Mouse (Mus musculus) stomach, embryonic 14.5 days (tissue): Measurements from ENCODE around the gene Ppif. TPM values are rescaled to one million over a fixed set of nuclear protein-coding genes. Genes with fewer than 3 reads are reported as not detected.

ENCODE experiments used
- ATAC-seq: fragments of 200-750 bp; cut with Nextera tagmentation; 2 replicates; pipeline ENCODE4 v1.8.0; 2017; ENCODE audit warnings: low read depth, moderate TSS enrichment; ENCODE audit not compliant: insufficient number of reproducible peaks, insufficient read depth, low FRiP score
- H3K27ac ChIP-seq: fragments of 300-500 bp; sonication (generic); 2 replicates; pipeline ENCODE4 v1.5.1; 2014; ENCODE audit warnings: mild to moderate bottlenecking, low read length, moderate library complexity, mixed read lengths
- H3K27me3 ChIP-seq: fragments of 300-500 bp; sonication (generic); 2 replicates; pipeline ENCODE4 v1.6.1; 2014; ENCODE audit warnings: low read length, control low read depth, mixed read lengths; ENCODE audit not compliant: control insufficient read depth, insufficient read depth
- H3K36me3 ChIP-seq: fragments of 300-500 bp; sonication (generic); 2 replicates; pipeline ENCODE4 v1.6.1; 2014; ENCODE audit warnings: mild to moderate bottlenecking, control low read depth, low read length, moderate library complexity, mixed read lengths; ENCODE audit not compliant: control insufficient read depth, insufficient read depth
- H3K4me1 ChIP-seq: fragments of 300-500 bp; sonication (generic); 2 replicates; pipeline ENCODE4 v1.6.1; 2014; ENCODE audit warnings: low read length, control low read depth, mixed read lengths; ENCODE audit not compliant: control insufficient read depth, insufficient read depth
- H3K4me2 ChIP-seq: fragments of 300-500 bp; sonication (generic); replicated peaks from 2 replicates; pipeline ENCODE4 v1.6.1; 2014; ENCODE audit warnings: low read depth, low read length, control low read depth
- H3K4me3 ChIP-seq: fragments of 300-500 bp; sonication (generic); 2 replicates; pipeline ENCODE4 v1.5.1; 2014; ENCODE audit warnings: low read depth, low read length, control low read depth
- H3K9ac ChIP-seq: fragments of 300-500 bp; sonication (generic); replicated peaks from 2 replicates; pipeline ENCODE4 v1.6.1; 2014; ENCODE audit warnings: low read depth, mild to moderate bottlenecking, control low read depth, low read length, moderate library complexity, mixed read lengths
- H3K9me3 ChIP-seq: fragments of 300-500 bp; sonication (generic); 2 replicates; pipeline ENCODE4 v1.6.1; 2016; ENCODE audit warnings: low read depth, low read length, control low read depth; ENCODE audit not compliant: control insufficient read depth
- WGBS: fragments of 180-500 bp; shearing (Covaris S2); extraction: QIAGEN DNeasy Blood & Tissue Kit; methylation state at CpG from one replicate; pipeline ENCODE4 v1.1.7; 2014; 5-methylcytosine and 5-hydroxymethylcytosine counted together
- polyA plus RNA-seq: library from polyadenylated mRNA; unstranded; fragments of >200 nt; fragmentation: Nextera tagmentation; extraction: Ambion mirVana; gene quantifications from 2 replicates; pipeline ENCODE4 v1.2.1, GENCODE M21; 2014

Gene Ppif
- polyA plus RNA-seq, 1 experiment from 2014 or later, result 48.3 TPM

DNA sequence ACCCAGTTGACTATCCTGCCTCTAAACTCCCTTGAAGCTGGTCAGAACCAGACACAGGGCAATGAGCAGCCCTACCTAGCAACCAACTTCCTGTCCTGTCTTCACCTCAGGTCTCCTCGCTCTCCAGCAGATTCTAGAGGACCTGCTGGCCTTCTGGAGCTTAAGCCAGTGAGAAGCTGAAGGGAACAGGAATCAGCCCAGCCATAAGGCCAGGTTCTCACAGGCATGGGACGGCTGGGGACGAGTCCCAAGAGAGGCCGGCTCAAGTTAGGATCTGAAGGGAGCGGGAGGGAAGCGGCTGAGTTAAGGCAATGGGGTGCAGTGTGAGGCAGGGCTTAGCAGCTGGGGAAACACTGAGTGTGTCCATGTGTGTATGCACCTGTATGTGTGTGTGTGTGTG lies 52.4 kb downstream of the Ppif start:
- Histone ChIP-seq H3K4me2 (no peak overlapping the region), H3K36me3 (peaks cover 8% of the 10 kb centered on the region; the same call in 1 of the 2 replicates), H3K4me3 (no peak overlapping the region), H3K27me3 (no peaks in the 10 kb centered on the region), H3K9ac (no peak overlapping the region), H3K9me3 (no peaks in the 10 kb centered on the region), H3K4me1 (peaks cover 20% of the 10 kb centered on the region; the same call in 1 of the 2 replicates), H3K27ac (no peak overlapping the region)
- no peak for ATAC-seq
- 92% methylated on average over 6 of the region's 6 CpGs for WGBS

DNA sequence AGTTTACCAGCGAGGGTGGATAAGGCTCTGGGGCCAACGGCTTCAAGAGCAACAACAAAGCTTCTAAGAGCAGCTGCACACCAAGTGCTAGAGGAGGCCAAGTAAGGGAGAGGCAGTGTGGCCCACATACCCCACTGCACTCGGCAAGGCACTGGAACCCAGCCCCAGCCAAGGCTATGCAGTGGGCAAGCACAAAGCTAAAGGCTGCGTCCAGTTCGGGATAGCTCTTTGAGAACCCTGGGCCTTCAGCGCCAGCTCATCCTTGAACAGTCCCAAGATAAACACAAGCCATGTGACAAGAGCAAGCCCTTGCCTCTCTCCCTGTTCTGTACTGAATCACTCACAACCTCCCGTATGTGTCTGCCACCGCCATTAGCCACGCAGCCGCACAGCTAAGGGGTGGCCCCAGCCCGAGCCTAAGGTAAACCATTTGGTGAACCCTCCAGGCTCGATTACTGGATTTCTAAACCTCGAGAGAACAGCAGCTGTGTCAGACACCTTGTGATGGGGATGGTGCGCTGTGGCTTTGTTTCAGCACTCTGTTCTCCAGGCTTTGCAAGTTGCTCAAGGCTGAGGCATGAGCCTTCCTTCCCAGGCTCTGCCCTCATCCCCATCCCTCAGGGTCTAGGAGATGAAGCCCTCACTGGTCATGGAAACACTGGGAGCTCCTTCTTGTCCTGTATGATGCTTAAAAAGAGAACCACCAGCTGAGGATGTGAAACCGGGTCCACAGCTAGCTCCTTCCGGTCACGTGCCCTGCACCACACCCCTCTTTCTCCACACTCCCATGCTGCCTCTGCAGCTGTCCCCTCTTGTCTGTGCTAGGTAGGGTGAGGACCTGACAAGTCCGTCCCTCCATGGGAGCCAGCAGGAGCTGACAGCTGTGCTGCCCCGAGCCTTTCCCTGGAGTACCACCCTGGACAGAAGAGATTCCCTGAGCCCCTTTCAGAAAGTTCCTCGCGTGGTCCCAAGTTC lies 53.3 kb downstream of the Ppif start:
- Histone ChIP-seq H3K9ac (no peak overlapping the region), H3K9me3 (no peaks in the 10 kb centered on the region), H3K4me1 (peaks cover 20% of the 10 kb centered on the region; the same call in 1 of the 2 replicates), H3K27ac (no peak overlapping the region), H3K27me3 (no peaks in the 10 kb centered on the region), H3K4me2 (no peak overlapping the region), H3K36me3 (peaks cover 8% of the 10 kb centered on the region; the same call in 1 of the 2 replicates), H3K4me3 (no peak overlapping the region)
- ATAC-seq, result no peak
- 62% methylated on average over 21 of the region's 21 CpGs for WGBS

DNA sequence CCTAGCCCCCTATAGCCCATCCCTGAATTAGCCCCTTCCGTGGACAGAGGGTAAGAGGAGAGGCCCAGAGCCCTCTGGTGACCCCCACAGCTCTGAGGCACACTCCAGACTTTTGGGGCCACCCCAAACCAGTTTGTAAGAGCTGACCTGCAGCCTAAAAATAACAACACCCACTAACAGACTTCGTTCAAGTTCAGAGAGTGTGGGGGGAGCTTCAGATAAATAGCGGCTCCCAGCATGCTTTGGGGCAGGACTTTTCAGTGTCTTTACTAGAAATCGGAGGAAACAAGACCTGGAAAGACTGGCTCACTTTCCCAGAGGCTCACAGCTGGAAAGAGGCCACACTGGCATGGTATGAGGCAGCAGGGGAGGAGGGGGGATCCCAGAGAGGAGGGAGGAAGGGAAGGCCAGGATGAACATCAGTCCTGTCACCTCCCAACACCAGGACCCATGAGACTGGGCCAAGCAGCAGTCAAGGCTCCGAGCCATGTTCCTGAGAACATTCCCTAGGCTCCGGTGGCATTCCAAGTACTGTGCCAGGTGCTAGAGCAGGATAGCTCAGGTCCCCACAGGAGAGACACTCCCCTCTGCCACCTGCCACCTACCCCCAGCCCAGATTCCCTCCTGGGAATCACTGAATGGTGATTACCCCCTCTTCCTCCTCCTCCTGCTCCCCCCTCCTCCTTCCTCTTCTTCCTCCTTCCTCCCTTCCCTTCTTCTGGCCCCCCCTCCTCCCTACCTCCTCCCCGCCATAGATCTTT lies 54.2 kb downstream of the Ppif start:
- 66% methylated on average over 7 of the region's 7 CpGs for WGBS
- no peaks in the 10 kb centered on the region for H3K27me3 ChIP-seq
- H3K4me2 ChIP-seq, result no peak overlapping the region
- ATAC-seq, result no peak
- no peak overlapping the region for H3K4me3 ChIP-seq
- peaks cover 8% of the 10 kb centered on the region; the same call in 1 of the 2 replicates for H3K36me3 ChIP-seq
- no peak overlapping the region for H3K9ac ChIP-seq
- no peak overlapping the region for H3K27ac ChIP-seq
- H3K4me1 ChIP-seq, result peaks cover 20% of the 10 kb centered on the region; the same call in 1 of the 2 replicates
- no peaks in the 10 kb centered on the region for H3K9me3 ChIP-seq

DNA sequence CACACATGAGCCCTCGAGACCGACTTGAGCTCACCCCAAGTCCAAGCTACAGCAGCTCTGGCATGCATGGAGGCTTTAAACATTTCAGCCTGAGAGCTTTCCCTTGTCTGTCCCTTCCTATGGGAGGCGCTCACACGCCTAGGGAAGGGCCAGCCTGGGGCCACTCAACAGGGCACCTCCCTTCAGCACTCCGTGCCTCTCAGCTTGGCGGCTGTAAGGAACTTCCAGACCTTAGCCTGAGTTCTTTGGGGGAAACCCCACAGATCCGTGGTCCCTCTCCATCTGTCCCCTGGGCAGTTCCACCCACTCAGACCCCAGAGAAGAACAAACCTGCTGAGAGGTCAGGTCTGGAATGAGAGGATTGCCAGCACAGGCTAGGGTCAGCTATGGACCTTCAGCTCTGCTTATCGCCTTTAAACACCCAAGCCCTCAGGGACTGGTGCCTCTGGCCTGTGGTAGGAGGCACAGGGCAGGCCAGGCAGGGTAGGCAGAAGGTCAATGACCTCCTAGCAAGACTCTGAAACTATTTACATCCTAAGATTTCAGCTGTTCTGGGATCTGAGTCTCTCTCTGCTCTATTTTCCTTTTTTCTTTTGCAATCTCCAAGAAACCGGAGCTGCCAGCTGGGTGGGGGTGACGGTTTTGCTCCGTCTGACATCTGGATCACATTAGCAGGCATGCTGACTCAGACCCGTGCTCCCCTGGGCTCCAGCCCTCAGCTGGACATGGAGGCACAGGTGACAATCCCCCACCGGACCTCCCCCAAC lies 55.4 kb downstream of the Ppif start:
- H3K9ac ChIP-seq, result no peak overlapping the region
- H3K36me3 ChIP-seq, result peaks cover 8% of the 10 kb centered on the region; the same call in 1 of the 2 replicates
- WGBS, result 43% methylated on average over 13 of the region's 13 CpGs
- H3K27ac ChIP-seq, result no peak overlapping the region
- no peak for ATAC-seq
- H3K4me1 ChIP-seq, result peaks cover 20% of the 10 kb centered on the region; the same call in 1 of the 2 replicates
- no peak overlapping the region for H3K4me3 ChIP-seq
- no peaks in the 10 kb centered on the region for H3K27me3 ChIP-seq
- H3K9me3 ChIP-seq, result no peaks in the 10 kb centered on the region
- H3K4me2 ChIP-seq, result no peak overlapping the region

Other genes with a start within 250 kb of the Ppif start
- 43.9 and 45.3 TPM in 2 replicates for gene Zmiz1, start 235.0 kb upstream of the Ppif start, polyA plus RNA-seq
- gene Zcchc24, start 74.9 kb downstream of the Ppif start, polyA plus RNA-seq, result 29.5 and 32.4 TPM in 2 replicates
- 35.5 and 42.2 TPM in 2 replicates for gene Anxa11, start 148.0 kb downstream of the Ppif start, polyA plus RNA-seq
- gene Plac9a, start 208.9 kb downstream of the Ppif start, polyA plus RNA-seq, result 0.75 TPM in 1 of 2 replicates, not detected in the other
- 3.6 and 7.0 TPM in 2 replicates for gene Tmem254a, start 233.5 kb downstream of the Ppif start, polyA plus RNA-seq
- 0.20 and 0.29 TPM in 2 replicates for gene Cphx1, start 244.2 kb downstream of the Ppif start, polyA plus RNA-seq